Mouse (Mus musculus) cerebellum, adult 8-10 months (tissue): ENCODE measurements around the gene Pik3cg.

Experiments
- DNase-seq: peaks from one replicate; pipeline ENCODE4 v3.0.0; 2022

The Pik3cg gene

DNA sequence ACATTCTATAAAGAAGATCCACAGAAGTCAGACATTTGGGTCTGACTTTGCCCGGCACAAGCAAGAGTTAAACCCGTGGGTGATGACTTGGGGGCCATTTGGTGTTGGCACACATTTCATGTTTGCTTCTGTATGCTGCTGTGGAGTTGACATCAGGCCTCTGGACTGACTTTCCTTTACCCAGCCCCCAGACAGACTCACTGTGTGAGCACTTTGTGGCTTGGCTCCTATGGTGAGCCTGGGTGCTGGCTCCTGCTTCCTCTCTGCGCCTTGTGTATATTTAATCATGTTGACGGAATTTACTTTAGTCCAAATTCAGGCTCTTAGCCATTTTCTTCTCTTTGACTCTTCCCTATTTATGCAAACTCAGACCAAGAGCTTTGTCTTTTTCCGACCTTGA is 69.6 kb downstream of the Pik3cg start:
- DNase-seq: no peak

DNA sequence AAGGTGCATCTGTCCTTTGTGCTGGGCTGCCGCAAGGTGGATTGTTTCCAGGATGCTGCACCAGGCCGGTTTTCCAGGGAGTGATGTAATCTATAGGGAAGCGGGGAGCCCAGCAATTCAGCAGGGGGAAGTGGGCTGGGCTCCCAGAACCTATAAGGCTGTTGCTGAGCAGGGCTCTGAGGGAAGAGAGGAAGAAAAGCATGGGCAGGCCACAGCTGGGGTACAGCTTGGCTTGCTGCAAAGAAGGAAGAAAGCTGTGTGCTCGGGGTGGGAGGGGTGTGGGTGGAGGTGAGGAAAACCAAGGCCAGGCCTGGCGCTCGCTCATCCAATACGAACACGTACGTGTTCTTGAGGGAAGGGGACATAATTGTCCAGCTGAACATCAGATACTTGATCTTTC is 70.1 kb downstream of the Pik3cg start:
- DNase-seq: no peak

DNA sequence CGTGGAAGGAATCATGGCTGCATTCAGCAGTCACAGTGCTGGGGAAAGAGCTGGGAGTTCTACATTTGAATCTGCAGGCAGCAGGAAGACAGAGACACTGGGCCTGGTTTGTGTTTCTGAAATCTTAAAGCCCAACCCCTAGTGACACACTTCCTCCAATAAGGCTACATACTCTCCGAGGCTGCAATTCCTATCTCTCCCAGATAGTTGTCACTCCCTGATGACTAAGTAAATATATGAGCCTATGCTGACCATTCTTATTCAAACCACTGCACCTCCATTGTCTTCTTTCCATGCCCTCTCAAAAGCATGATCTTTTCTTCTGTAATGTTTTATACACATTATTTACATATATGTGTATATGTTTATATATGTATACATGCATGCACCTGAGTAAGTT is 70.9 kb downstream of the Pik3cg start:
- no peak for DNase-seq

DNA sequence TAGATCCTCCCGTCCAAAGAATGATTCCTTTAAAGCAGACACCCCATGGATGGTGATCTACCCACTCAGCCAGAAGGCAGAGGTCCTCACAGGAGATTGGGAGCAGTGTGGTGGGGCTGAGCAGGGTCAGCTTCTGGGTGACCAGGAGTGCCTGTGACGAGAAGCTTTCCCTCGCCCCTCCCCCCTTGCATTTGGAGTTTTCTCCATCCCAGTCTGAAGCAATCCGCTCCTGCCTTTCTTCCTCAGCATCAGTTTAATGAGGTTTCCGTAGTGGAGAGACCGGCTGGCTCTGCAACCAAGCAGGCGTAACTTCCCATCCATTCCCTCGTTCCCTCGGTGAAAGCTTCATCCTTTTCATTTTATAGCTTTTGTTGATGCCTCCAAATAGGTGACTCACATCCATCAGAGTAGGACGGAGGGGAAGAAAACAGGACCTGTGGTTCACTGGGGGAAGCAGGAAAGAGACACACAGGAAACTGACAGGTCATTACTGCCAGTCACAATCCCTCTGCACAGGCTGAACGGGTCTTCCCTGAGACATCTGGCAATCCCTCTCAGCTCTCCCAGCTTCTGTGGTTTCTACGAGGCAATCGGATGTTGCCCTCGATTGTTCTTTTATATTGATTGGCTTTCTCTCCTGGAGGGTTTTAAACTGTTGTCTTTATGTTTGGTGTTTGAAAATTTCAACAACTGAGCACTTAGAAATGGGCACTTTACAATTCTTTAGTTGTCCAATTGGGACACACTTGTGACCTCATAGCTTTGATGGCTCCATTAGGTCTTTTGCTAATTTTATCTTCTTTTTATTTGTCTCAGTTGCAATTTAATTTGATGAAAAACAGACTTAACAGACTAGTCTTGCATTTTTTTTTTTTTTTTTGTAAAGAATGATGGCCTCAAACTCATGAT is 80.6 kb downstream of the Pik3cg start:
- DNase-seq: no peak

DNA sequence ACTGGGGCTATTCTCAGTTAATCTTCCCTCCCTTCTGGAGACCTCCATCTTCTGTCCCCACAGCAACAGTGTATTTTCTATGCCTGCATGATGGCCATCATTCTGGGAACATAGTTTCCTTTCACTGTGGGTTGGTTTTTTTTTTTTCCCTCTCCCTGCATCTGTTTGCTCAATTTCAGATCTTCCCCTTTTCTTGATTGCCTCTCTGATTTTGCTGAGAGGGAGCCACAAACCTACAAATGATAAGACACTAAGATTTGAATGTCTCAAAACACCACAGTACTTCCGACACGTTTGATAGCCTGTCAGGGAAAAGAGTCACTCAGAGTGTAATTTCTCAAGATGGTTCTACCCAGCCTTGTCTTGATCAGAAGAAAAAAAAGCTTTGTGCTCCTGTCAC is 81.3 kb downstream of the Pik3cg start:
- DNase-seq: no peak

DNA sequence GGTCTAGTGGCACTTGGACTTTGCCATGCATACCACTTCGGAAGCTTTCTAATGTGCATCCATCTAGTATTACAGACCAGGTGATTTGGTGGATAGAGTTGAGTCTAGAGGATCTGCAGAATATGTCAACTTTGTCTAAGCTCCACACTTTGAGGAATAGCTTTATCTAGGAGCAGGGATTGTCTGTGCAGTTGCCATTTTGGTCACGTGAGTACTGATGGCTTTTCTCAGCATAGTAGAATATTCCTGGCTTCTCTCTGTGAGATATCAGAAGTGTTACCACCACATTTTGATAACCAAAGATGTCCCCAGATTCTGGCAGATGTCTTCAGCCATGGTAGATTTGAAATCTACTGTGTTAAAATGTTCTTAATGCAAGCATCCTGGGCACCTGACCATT is 84.0 kb downstream of the Pik3cg start:
- DNase-seq: no peak

DNA sequence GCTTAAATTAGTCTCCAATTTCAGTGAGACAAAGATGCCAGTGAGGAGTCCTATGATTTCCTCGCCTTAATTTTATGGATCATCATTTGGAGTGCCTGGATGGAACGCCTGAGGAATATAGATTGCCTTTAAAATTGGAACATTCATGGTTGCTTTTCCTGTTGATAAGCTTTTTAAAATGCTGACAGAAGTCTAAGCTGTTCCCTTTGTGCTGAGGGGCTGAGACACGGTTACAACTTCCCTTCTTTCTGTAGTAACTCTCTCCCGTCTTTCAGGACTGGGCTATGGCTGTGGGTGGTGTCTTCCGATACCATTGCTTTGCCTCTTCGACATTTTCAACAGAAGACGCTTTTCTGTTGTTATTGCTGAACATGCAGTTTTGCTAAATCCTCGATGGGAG is 84.4 kb downstream of the Pik3cg start:
- no peak for DNase-seq

DNA sequence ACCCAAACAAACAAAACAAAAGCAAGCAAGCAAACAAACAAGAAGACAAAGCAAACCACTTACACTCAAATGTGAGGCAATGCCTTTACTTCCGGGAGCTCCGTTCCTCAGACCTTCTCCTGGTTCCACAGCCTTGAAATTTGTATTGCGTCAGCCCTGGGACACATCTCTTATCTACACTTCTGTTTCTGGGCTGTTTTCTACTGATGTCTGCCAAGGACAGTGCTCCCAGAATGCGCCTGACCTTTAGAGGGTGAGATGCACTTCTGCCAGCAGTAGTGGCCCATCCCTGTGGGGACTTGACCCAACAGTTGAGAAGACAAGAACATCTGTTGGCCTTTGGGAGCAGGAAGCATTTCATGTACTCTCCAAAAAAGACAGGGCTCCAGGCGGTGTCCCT is 84.9 kb downstream of the Pik3cg start:
- no peak for DNase-seq
